Mouse (Mus musculus) MEL (cell line): ENCODE results near the gene Phtf2. TPM values are rescaled to one million over a fixed set of nuclear protein-coding genes. Genes with fewer than 3 reads are reported as not detected.
A peak's percentile ranks its signal among the peaks of the same experiment; 100 is the strongest.

Experiments used
- DNase-seq: peaks from one replicate; pipeline ENCODE4 v3.0.0; 2011; ENCODE audit warnings: low read depth, low spot score
- H3K27ac ChIP-seq: 2 replicates; pipeline ENCODE4 v1.5.1; 2012; ENCODE audit warnings: low read depth, mild to moderate bottlenecking, control low read depth, low read length, moderate library complexity; ENCODE audit not compliant: control insufficient read depth
- H3K27me3 ChIP-seq, 2 experiments: fragments of 150-350 bp in 1 of 2; sonication (generic) in 1 of 2; 2 replicates each; pipeline ENCODE4 v1.6.1; 2012; ENCODE audit warnings: low read length in 2 of 2, mild to moderate bottlenecking in 2 of 2, improper control_type of control experiment in 1 of 2, moderate library complexity in 1 of 2; ENCODE audit not compliant: insufficient read depth in 2 of 2, control insufficient read depth in 1 of 2
- H3K36me3 ChIP-seq, 2 experiments: 2 replicates each; pipeline ENCODE4 v1.6.1; 2012 to 2014; ENCODE audit warnings: low read length in 2 of 2, improper control_type of control experiment in 1 of 2, inconsistent platforms in 1 of 2, mild to moderate bottlenecking in 1 of 2; ENCODE audit not compliant: insufficient read depth in 2 of 2, control insufficient read depth in 1 of 2
- H3K4me1 ChIP-seq, 2 experiments: fragments of 150-350 bp in 1 of 2; sonication (generic) in 1 of 2; 2 replicates each; pipeline ENCODE4 v1.6.1; 2012; ENCODE audit warnings: low read length in 2 of 2, improper control_type of control experiment in 1 of 2, mild to moderate bottlenecking in 1 of 2; ENCODE audit not compliant: insufficient read depth in 2 of 2, control insufficient read depth in 1 of 2
- H3K4me3 ChIP-seq, 2 experiments: fragments of 150-350 bp in 1 of 2; sonication (generic) in 1 of 2; 2 replicates each; pipeline ENCODE4 v1.5.1; 2012; ENCODE audit warnings: low read depth in 2 of 2, low read length in 2 of 2, mild to moderate bottlenecking in 2 of 2, moderate library complexity in 2 of 2, control low read depth in 1 of 2, improper control_type of control experiment in 1 of 2; ENCODE audit not compliant: control insufficient read depth in 1 of 2, insufficient read depth in 1 of 2
- H3K79me2 ChIP-seq: 2 replicates; pipeline ENCODE4 v1.6.1; 2012; ENCODE audit warnings: mild to moderate bottlenecking, low read length, moderate library complexity; ENCODE audit not compliant: control insufficient read depth, poor library complexity, insufficient read depth
- H3K9ac ChIP-seq: 2 replicates; pipeline ENCODE4 v1.6.1; 2012; ENCODE audit warnings: low read depth, mild to moderate bottlenecking, control low read depth, low read length, moderate library complexity; ENCODE audit not compliant: control insufficient read depth, poor library complexity, severe bottlenecking
- H3K9me3 ChIP-seq: fragments of 150-350 bp; sonication (generic); replicated peaks from 2 replicates; pipeline ENCODE4 v1.6.1; 2012; ENCODE audit warnings: mild to moderate bottlenecking, low read length, improper control_type of control experiment, moderate library complexity; ENCODE audit not compliant: insufficient read depth
- BHLHE40 ChIP-seq: IDR thresholded peaks from 2 replicates; pipeline ENCODE4 v1.6.1; 2012; ENCODE audit warnings: low read depth, mild to moderate bottlenecking, inconsistent platforms, low read length, improper control_type of control experiment, borderline replicate concordance
- CHD1 ChIP-seq: IDR thresholded peaks from 2 replicates; pipeline ENCODE4 v1.6.1; 2012; ENCODE audit warnings: low read depth, mild to moderate bottlenecking, inconsistent platforms, low read length, improper control_type of control experiment
- CHD2 ChIP-seq: IDR thresholded peaks from 2 replicates; pipeline ENCODE4 v1.6.1; 2011; ENCODE audit warnings: low read length, improper control_type of control experiment
- E2F4 ChIP-seq: IDR thresholded peaks from 2 replicates; pipeline ENCODE4 v1.6.1; 2011; ENCODE audit warnings: low read depth, low read length, improper control_type of control experiment, borderline replicate concordance
- ELF1 ChIP-seq: IDR thresholded peaks from 2 replicates; pipeline ENCODE4 v1.6.1; 2014; ENCODE audit warnings: low read depth, mild to moderate bottlenecking, inconsistent platforms, low read length, improper control_type of control experiment, moderate library complexity
- EP300 ChIP-seq, 2 experiments: IDR thresholded peaks; 2 replicates each; pipeline ENCODE4 v1.6.1; 2011; ENCODE audit warnings: improper control_type of control experiment in 2 of 2, low read length in 2 of 2, low read depth in 1 of 2, mild to moderate bottlenecking in 1 of 2
- ETS1 ChIP-seq: IDR thresholded peaks from 2 replicates; pipeline ENCODE4 v1.6.1; 2012; ENCODE audit warnings: low read depth, mild to moderate bottlenecking, inconsistent platforms, low read length, improper control_type of control experiment, moderate library complexity
- GABPA ChIP-seq: IDR thresholded peaks from 2 replicates; pipeline ENCODE4 v1.6.1; 2012; ENCODE audit warnings: low read depth, mild to moderate bottlenecking, inconsistent platforms, low read length, improper control_type of control experiment, moderate library complexity
- GATA1 ChIP-seq: IDR thresholded peaks from 2 replicates; pipeline ENCODE4 v1.6.1; 2011; ENCODE audit warnings: low read depth, low read length, improper control_type of control experiment
- HCFC1 ChIP-seq: IDR thresholded peaks from 2 replicates; pipeline ENCODE4 v1.6.1; 2012; ENCODE audit warnings: low read depth, mild to moderate bottlenecking, inconsistent platforms, low read length, improper control_type of control experiment, moderate library complexity
- JUND ChIP-seq: IDR thresholded peaks from 2 replicates; pipeline ENCODE4 v1.6.1; 2011; ENCODE audit warnings: low read depth, mild to moderate bottlenecking, improper control_type of control experiment, low read length
- KAT2A ChIP-seq: conservative IDR thresholded peaks from 2 replicates; pipeline ENCODE4 v1.6.1; 2012; ENCODE audit warnings: low read depth, low read length, improper control_type of control experiment, inconsistent platforms
- MAFK ChIP-seq: IDR thresholded peaks from 2 replicates; pipeline ENCODE4 v1.6.1; 2011; ENCODE audit warnings: low read depth, mild to moderate bottlenecking, low read length, improper control_type of control experiment, borderline replicate concordance
- MAX ChIP-seq: IDR thresholded peaks from 2 replicates; pipeline ENCODE4 v1.6.1; 2011; ENCODE audit warnings: low read length, improper control_type of control experiment
- MAZ ChIP-seq: IDR thresholded peaks from 2 replicates; pipeline ENCODE4 v1.6.1; 2012; ENCODE audit warnings: low read depth, mild to moderate bottlenecking, inconsistent platforms, low read length, improper control_type of control experiment
- MXI1 ChIP-seq: IDR thresholded peaks from 2 replicates; pipeline ENCODE4 v1.6.1; 2011; ENCODE audit warnings: mild to moderate bottlenecking, low read depth, low read length, improper control_type of control experiment
- MYC ChIP-seq: IDR thresholded peaks from 2 replicates; pipeline ENCODE4 v1.6.1; 2011; ENCODE audit warnings: low read depth, mild to moderate bottlenecking, low read length, improper control_type of control experiment, moderate library complexity
- NELFE ChIP-seq: IDR thresholded peaks from 2 replicates; pipeline ENCODE4 v1.6.1; 2011; ENCODE audit warnings: low read depth, low read length, improper control_type of control experiment
- NRF1 ChIP-seq: IDR thresholded peaks from 2 replicates; pipeline ENCODE4 v1.6.1; 2014; ENCODE audit warnings: low read depth, mild to moderate bottlenecking, inconsistent platforms, low read length, improper control_type of control experiment, moderate library complexity; ENCODE audit not compliant: poor library complexity, insufficient read depth, severe bottlenecking
- POLR2A ChIP-seq, 2 experiments: IDR thresholded peaks; 2 replicates each; pipeline ENCODE4 v1.6.1; 2011 to 2012; ENCODE audit warnings: low read length in 2 of 2, mild to moderate bottlenecking in 2 of 2, control low read depth in 1 of 2, improper control_type of control experiment in 1 of 2, low read depth in 1 of 2, moderate library complexity in 1 of 2; ENCODE audit not compliant: control insufficient read depth in 1 of 2, insufficient read depth in 1 of 2, poor library complexity in 1 of 2
- POLR2AphosphoS2 ChIP-seq: IDR thresholded peaks from 2 replicates; pipeline ENCODE4 v1.6.1; 2011; ENCODE audit warnings: low read length, improper control_type of control experiment
- POLR2AphosphoS5 ChIP-seq: IDR thresholded peaks from 2 replicates; pipeline ENCODE4 v1.6.1; 2012; ENCODE audit warnings: low read depth, borderline replicate concordance, mild to moderate bottlenecking, inconsistent platforms, low read length, moderate library complexity, mixed read lengths
- RAD21 ChIP-seq: IDR thresholded peaks from 2 replicates; pipeline ENCODE4 v1.6.1; 2011; ENCODE audit warnings: mild to moderate bottlenecking, low read depth, low read length, improper control_type of control experiment
- RCOR1 ChIP-seq: IDR thresholded peaks from 2 replicates; pipeline ENCODE4 v1.6.1; 2012; ENCODE audit warnings: low read depth, mild to moderate bottlenecking, inconsistent platforms, low read length, improper control_type of control experiment
- SIN3A ChIP-seq: IDR thresholded peaks from 2 replicates; pipeline ENCODE4 v1.6.1; 2012; ENCODE audit warnings: low read length, improper control_type of control experiment, inconsistent platforms
- SMC3 ChIP-seq: IDR thresholded peaks from 2 replicates; pipeline ENCODE4 v1.6.1; 2011; ENCODE audit warnings: low read depth, low read length, improper control_type of control experiment
- TAL1 ChIP-seq: IDR thresholded peaks from 2 replicates; pipeline ENCODE4 v1.6.1; 2012; ENCODE audit warnings: mild to moderate bottlenecking, inconsistent platforms, low read length, moderate library complexity, mixed read lengths
- TBP ChIP-seq: IDR thresholded peaks from 2 replicates; pipeline ENCODE4 v1.8.0; 2011; ENCODE audit warnings: low read depth, low read length, improper control_type of control experiment
- TCF12 ChIP-seq: IDR thresholded peaks from 2 replicates; pipeline ENCODE4 v1.6.1; 2014; ENCODE audit warnings: low read depth, mild to moderate bottlenecking, inconsistent platforms, low read length, improper control_type of control experiment, moderate library complexity
- USF1 ChIP-seq: IDR thresholded peaks from 2 replicates; pipeline ENCODE4 v1.6.1; 2014; ENCODE audit warnings: low read depth, mild to moderate bottlenecking, inconsistent platforms, low read length, improper control_type of control experiment, moderate library complexity
- USF2 ChIP-seq, 2 experiments: IDR thresholded peaks; 2 replicates each; pipeline ENCODE4 v1.6.1; 2011 to 2012; ENCODE audit warnings: improper control_type of control experiment in 2 of 2, low read length in 2 of 2, borderline replicate concordance in 1 of 2, inconsistent platforms in 1 of 2, low read depth in 1 of 2, mild to moderate bottlenecking in 1 of 2; ENCODE audit not compliant: insufficient read depth in 1 of 2
- ZC3H11A ChIP-seq: IDR thresholded peaks from 2 replicates; pipeline ENCODE4 v1.6.1; 2012; ENCODE audit warnings: low read depth, mild to moderate bottlenecking, inconsistent platforms, low read length, improper control_type of control experiment
- ZKSCAN1 ChIP-seq: IDR thresholded peaks from 2 replicates; pipeline ENCODE4 v1.6.1; 2012; ENCODE audit warnings: low read depth, mild to moderate bottlenecking, inconsistent platforms, low read length, improper control_type of control experiment, moderate library complexity
- ZMIZ1 ChIP-seq: IDR thresholded peaks from 2 replicates; pipeline ENCODE4 v1.6.1; 2012; ENCODE audit warnings: low read depth, mild to moderate bottlenecking, inconsistent platforms, low read length, improper control_type of control experiment, moderate library complexity
- ZNF384 ChIP-seq: IDR thresholded peaks from 2 replicates; pipeline ENCODE4 v1.6.1; 2012; ENCODE audit warnings: low read depth, mild to moderate bottlenecking, inconsistent platforms, low read length, improper control_type of control experiment
- polyA plus RNA-seq, 2 experiments: library from polyadenylated mRNA; stranded (reverse) in 1 of 2; unstranded in 1 of 2; fragments of >175 nt in 1 of 2; fragments of >200 nt in 1 of 2; gene quantifications; 2 replicates each; pipeline versions ENCODE4 v1.2.1 to v1.2.4; 2012; ENCODE audit warnings: low replicate concordance in 2 of 2, low read depth in 1 of 2; ENCODE audit not compliant: insufficient read length in 2 of 2, insufficient read depth in 1 of 2, missing spikeins in 1 of 2
- total RNA-seq: library from RNA; depleted of rRNA; stranded (reverse); fragments of 300-350 nt; gene quantifications from 2 replicates; pipeline ENCODE4 v1.2.3, GENCODE M21; 2012; rRNA removed

Phtf2 gene
- 18.2 and 20.0 TPM in 2 replicates for total RNA-seq
- 10 to 100 TPM in 1 of 2 experiments, not detected in 1; 20.0 TPM for polyA plus RNA-seq

DNA sequence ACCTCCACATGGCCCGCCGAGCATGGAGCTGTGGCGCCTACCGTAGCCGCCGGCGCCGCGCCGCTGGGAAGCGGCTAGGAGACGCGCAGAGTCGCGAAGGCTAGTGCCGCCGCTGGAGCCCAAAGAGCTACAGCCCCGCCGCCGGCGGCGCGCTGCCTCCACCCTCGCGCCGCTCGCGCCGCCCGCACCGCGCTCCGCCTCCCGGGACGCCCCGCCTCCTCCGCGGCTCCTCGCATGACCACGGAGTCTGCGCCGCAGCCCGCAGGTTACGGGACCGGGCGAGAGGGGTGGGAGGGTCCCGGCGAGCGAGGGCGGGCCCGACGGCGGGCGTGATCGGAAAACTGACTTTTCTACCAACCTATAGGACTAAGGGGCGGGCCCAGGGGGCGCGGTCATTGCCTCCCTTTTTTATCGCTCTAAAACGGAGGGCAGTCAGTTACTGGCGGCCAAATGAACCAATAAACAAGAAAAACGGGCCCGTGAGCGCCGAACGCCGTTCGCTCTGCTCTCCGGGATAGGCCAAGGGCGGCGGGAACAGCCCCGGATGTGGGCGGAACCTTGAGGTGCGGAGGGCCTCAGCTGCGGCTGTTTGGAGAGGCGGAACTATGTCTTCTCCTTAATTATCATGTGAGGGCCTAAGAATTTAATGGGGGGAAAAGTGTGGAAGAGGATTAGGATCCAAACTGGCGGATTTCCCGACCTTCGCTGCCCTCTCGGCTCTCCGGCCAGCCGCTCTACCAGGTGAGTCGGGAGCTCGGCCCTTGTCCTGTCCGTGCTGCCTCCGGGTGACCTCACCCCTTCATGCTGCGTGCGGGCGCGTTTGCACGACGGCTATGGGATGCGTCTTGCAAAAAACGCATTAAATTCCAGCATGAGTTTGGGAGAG lies at the start of gene Phtf2, which contains the start of gene Tmem60:
Phtf2 (minus strand) TSS at position 210 of the 886 bp plus-strand sequence.
Tmem60 (plus strand) TSS at position 277 of the 886 bp plus-strand sequence.
- Histone ChIP-seq H3K27me3 (no peaks in the 10 kb centered on the region), H3K4me1 (peaks cover 24 to 27% of the 10 kb centered on the region in 2 experiments), H3K36me3 (peaks cover 2 to 47% of the 10 kb centered on the region in 2 experiments), H3K4me3 (peak within 1 kb of the TSS; percentile 82 to 91), H3K9me3 (no peaks in the 10 kb centered on the region), H3K79me2 (peaks cover 54% of the 10 kb centered on the region), H3K9ac (peak within 1 kb of the TSS; percentile 92), H3K27ac (peak within 1 kb of the TSS; percentile 68)
- DNase-seq, result peak; percentile 100
- TF ChIP-seq GABPA (no peak), ZNF384 (peak; percentile 56; the same call in 1 of the 2 replicates), GATA1 (peak; percentile 73; the same call in 1 of the 2 replicates), CHD2 (peak; percentile 88), SMC3 (no peak), EP300 (IDR thresholded peaks at IDR 0.05; ENCODE audit: low read depth in 1 of 2, low read length in 2 of 2) (no peak), TCF12 (peak; percentile 57), ELF1 (peak; percentile 68), TBP (peak; percentile 70), MAZ (peak; percentile 69; the same call in 1 of the 2 replicates), NRF1 (peak; percentile 86), MAX (peak; percentile 82), SIN3A (peak; percentile 84), NELFE (peak; percentile 88), ZKSCAN1 (no peak), JUND (no peak), TAL1 (no peak), BHLHE40 (no peak), E2F4 (no peak), MAFK (no peak), POLR2A (IDR thresholded peaks at IDR 0.05; ENCODE audit: control insufficient read depth in 1 of 2, insufficient read depth in 1 of 2, low read depth in 1 of 2, low read length in 2 of 2, poor library complexity in 1 of 2) (peak; percentile 88 to 92), RCOR1 (no peak), CHD1 (no peak), POLR2AphosphoS5 (no peak), RAD21 (no peak; the same call in 1 of the 2 replicates), ZC3H11A (no peak), POLR2AphosphoS2 (peak; percentile 50; the same call in 1 of the 2 replicates), USF2 (IDR thresholded peaks at IDR 0.05; ENCODE audit: borderline replicate concordance in 1 of 2, insufficient read depth in 1 of 2, low read depth in 1 of 2, low read length in 2 of 2) (no peak), USF1 (no peak; the same call in none of the 2 replicates), KAT2A (no peak; the same call in 1 of the 2 replicates), ZMIZ1 (peak; percentile 85), MXI1 (peak; percentile 84; the same call in 1 of the 2 replicates), MYC (0 out of 2 replicates have a peak, but pooled peaks have one; percentile 18), HCFC1 (peak; percentile 85), ETS1 (peak; percentile 10; the same call in 1 of the 2 replicates)
